Mouse (Mus musculus) heart, postnatal 0 days (tissue): ENCODE measurements around the gene Eif4b. TPM values are rescaled to one million over a fixed set of nuclear protein-coding genes. Genes with fewer than 3 reads are reported as not detected.
A peak's percentile ranks its signal among the peaks of the same experiment; 100 is the strongest.

Source experiments
- ATAC-seq: fragments of 200-750 bp; cut with Nextera tagmentation; 2 replicates; pipeline ENCODE4 v1.8.0; 2017; ENCODE audit warnings: low read depth, moderate number of reproducible peaks, moderate library complexity; ENCODE audit not compliant: insufficient read depth
- DNase-seq: peaks from one replicate; pipeline ENCODE4 v3.0.0-alpha.2; 2016; ENCODE audit warnings: low spot score
- H3K27ac ChIP-seq: fragments of 300-500 bp; sonication (generic); 2 replicates; pipeline ENCODE4 v1.5.1; 2014; ENCODE audit warnings: low read depth, mild to moderate bottlenecking
- H3K27me3 ChIP-seq: fragments of 300-500 bp; sonication (generic); 2 replicates; pipeline ENCODE4 v1.6.1; 2014; ENCODE audit warnings: low read length, mixed read lengths; ENCODE audit not compliant: control insufficient read depth, insufficient read depth
- H3K36me3 ChIP-seq: fragments of 300-500 bp; sonication (generic); replicated peaks from 2 replicates; pipeline ENCODE4 v1.6.1; 2014; ENCODE audit warnings: low read length, mixed read lengths; ENCODE audit not compliant: control insufficient read depth, insufficient read depth
- H3K4me1 ChIP-seq: fragments of 300-500 bp; sonication (generic); 2 replicates; pipeline ENCODE4 v1.6.1; 2014; ENCODE audit warnings: antibody characterized with exemption; ENCODE audit not compliant: control insufficient read depth, insufficient read depth
- H3K4me2 ChIP-seq: fragments of 300-500 bp; sonication (generic); 2 replicates; pipeline ENCODE4 v1.6.1; 2014; ENCODE audit warnings: low read depth, mild to moderate bottlenecking, low read length, moderate library complexity
- H3K4me3 ChIP-seq: fragments of 300-500 bp; sonication (generic); 2 replicates; pipeline ENCODE4 v1.5.1; 2014; ENCODE audit warnings: low read depth, low read length
- H3K9ac ChIP-seq: fragments of 300-500 bp; sonication (generic); replicated peaks from 2 replicates; pipeline ENCODE4 v1.6.1; 2014; ENCODE audit warnings: low read depth, low read length, mixed read lengths
- H3K9me3 ChIP-seq: fragments of 300-500 bp; sonication (generic); replicated peaks from 2 replicates; pipeline ENCODE4 v1.6.1; 2016; ENCODE audit warnings: low read length; ENCODE audit not compliant: control insufficient read depth
- CTCF ChIP-seq: IDR thresholded peaks from 2 replicates; pipeline ENCODE4 v1.5.1; 2016; ENCODE audit warnings: antibody characterized with exemption, control low read depth, low read depth
- EP300 ChIP-seq: IDR thresholded peaks from 2 replicates; pipeline ENCODE4 v1.6.1; 2016; ENCODE audit warnings: antibody characterized with exemption, low read depth
- WGBS: fragments of 180-500 bp; shearing (Covaris S2); extraction: QIAGEN DNeasy Blood & Tissue Kit; methylation state at CpG from one replicate; pipeline ENCODE4 v1.1.7; 2014; 5-methylcytosine and 5-hydroxymethylcytosine counted together
- polyA plus RNA-seq: library from polyadenylated mRNA; unstranded; fragments of >200 nt; fragmentation: Nextera tagmentation; extraction: Ambion mirVana; gene quantifications from 2 replicates; pipeline ENCODE4 v1.2.1, GENCODE M21; 2015
- total RNA-seq: library from RNA; depleted of rRNA; stranded (reverse); fragments of >200 nt; gene quantifications from 2 replicates; pipeline ENCODE4 v1.2.3, GENCODE M21; 2014; ENCODE audit warnings: low replicate concordance

Eif4b gene
- total and polyA plus RNA-seq, 2 experiments from 2014 or later: 46.0 to 110 TPM

GRCm38 (mm10) chr15:102126303-102126702, 52.7 kb downstream of the Eif4b start:
- WGBS: 21% methylated on average over 2 of the region's 2 CpGs
- peak overlapping the region; percentile 70 for H3K27ac ChIP-seq
- H3K4me1 ChIP-seq: no peaks in the 10 kb centered on the region
- no peak overlapping the region for H3K4me3 ChIP-seq
- DNase-seq: peak; percentile 60
- peaks cover 60% of the 10 kb centered on the region for H3K36me3 ChIP-seq
- no peaks in the 10 kb centered on the region for H3K9me3 ChIP-seq
- H3K9ac ChIP-seq: 0 out of 2 replicates have a peak overlapping the region, but pooled peaks have one; percentile 1
- no peak overlapping the region for H3K4me2 ChIP-seq
- peak; percentile 84 for ATAC-seq
- TF ChIP-seq EP300 (no peak), CTCF (no peak)
- no peaks in the 10 kb centered on the region for H3K27me3 ChIP-seq

- H3K36me3 ChIP-seq: peaks cover 46% of the 10 kb centered on the region
Measured at GRCm38 (mm10) chr15:102133314-102133713, 59.7 kb downstream of the Eif4b start.

GRCm38 (mm10) chr15:102134709-102135108, 61.1 kb downstream of the Eif4b start:
- H3K36me3 ChIP-seq: peaks cover 32% of the 10 kb centered on the region
- 85% methylated on average over 2 of the region's 2 CpGs for WGBS
- H3K4me2 ChIP-seq: no peak overlapping the region
- H3K4me3 ChIP-seq: no peak overlapping the region
- no peak overlapping the region for H3K9ac ChIP-seq
- TF ChIP-seq EP300: no peak
- DNase-seq (no peak), ATAC-seq (no peak)
- peaks cover 10% of the 10 kb centered on the region for H3K4me1 ChIP-seq
- no peak overlapping the region for H3K27ac ChIP-seq
- no peaks in the 10 kb centered on the region for H3K27me3 ChIP-seq
- no peaks in the 10 kb centered on the region for H3K9me3 ChIP-seq

More at GRCm38 (mm10) chr15:102133314-102133713, 59.7 kb downstream of the Eif4b start:
- peaks cover 10% of the 10 kb centered on the region for H3K4me1 ChIP-seq
- ATAC-seq: no peak
- TF ChIP-seq EP300: no peak
- no peak for TF ChIP-seq CTCF
- no peak overlapping the region for H3K4me2 ChIP-seq
- no peak overlapping the region for H3K4me3 ChIP-seq
- no peaks in the 10 kb centered on the region for H3K27me3 ChIP-seq
- WGBS: 90% methylated on average over 9 of the region's 9 CpGs
- H3K27ac ChIP-seq: no peak overlapping the region
- no peak for DNase-seq
- H3K9me3 ChIP-seq: no peaks in the 10 kb centered on the region
- H3K9ac ChIP-seq: no peak overlapping the region

- Histone ChIP-seq H3K4me2 (peak overlapping the region; percentile 90), H3K36me3 (peaks cover 23% of the 10 kb centered on the region), H3K27ac (peak overlapping the region; percentile 27), H3K9ac (peak overlapping the region; percentile 87), H3K9me3 (no peaks in the 10 kb centered on the region), H3K27me3 (no peaks in the 10 kb centered on the region), H3K4me3 (peak overlapping the region; percentile 88), H3K4me1 (peaks cover 10% of the 10 kb centered on the region)
- peak; percentile 42 for ATAC-seq
- TF ChIP-seq CTCF: no peak
- TF ChIP-seq EP300: no peak
- no peak for DNase-seq
- 2% methylated on average over 33 of the region's 35 CpGs for WGBS
Measured at GRCm38 (mm10) chr15:102135522-102136128, 62.1 kb downstream of the Eif4b start.

GRCm38 (mm10) chr15:102136129-102136758, 62.7 kb downstream of the Eif4b start, which contains the start of gene Spryd3:
Gene Spryd3, minus strand, starts transcription at chr15:102136234.
- peak within 1 kb of the TSS; percentile 90 for H3K4me2 ChIP-seq
- H3K9me3 ChIP-seq: no peaks in the 10 kb centered on the region
- H3K27me3 ChIP-seq: no peaks in the 10 kb centered on the region
- DNase-seq (peak; percentile 92), ATAC-seq (peak; percentile 100)
- H3K4me3 ChIP-seq: peak within 1 kb of the TSS; percentile 88
- H3K36me3 ChIP-seq: peaks cover 18% of the 10 kb centered on the region
- peak within 1 kb of the TSS; percentile 27 for H3K27ac ChIP-seq
- TF ChIP-seq CTCF (no peak), EP300 (peak; percentile 42; the same call in 1 of the 2 replicates)
- WGBS: under 1% methylated on average over 50 of the region's 50 CpGs
- H3K4me1 ChIP-seq: peaks cover 10% of the 10 kb centered on the region
- peak within 1 kb of the TSS; percentile 87 for H3K9ac ChIP-seq
